Mouse (Mus musculus) MEL (cell line): ENCODE measurements around the gene Hsf5. TPM values are rescaled to one million over a fixed set of nuclear protein-coding genes. Genes with fewer than 3 reads are reported as not detected.

Experiments
- DNase-seq: peaks from one replicate; pipeline ENCODE4 v3.0.0; 2011; ENCODE audit warnings: low read depth, low spot score
- H3K27ac ChIP-seq: 2 replicates; pipeline ENCODE4 v1.5.1; 2012; ENCODE audit warnings: low read depth, mild to moderate bottlenecking, control low read depth, low read length, moderate library complexity; ENCODE audit not compliant: control insufficient read depth
- H3K27me3 ChIP-seq, 2 experiments: fragments of 150-350 bp in 1 of 2; sonication (generic) in 1 of 2; 2 replicates each; pipeline ENCODE4 v1.6.1; 2012; ENCODE audit warnings: low read length in 2 of 2, mild to moderate bottlenecking in 2 of 2, improper control_type of control experiment in 1 of 2, moderate library complexity in 1 of 2; ENCODE audit not compliant: insufficient read depth in 2 of 2, control insufficient read depth in 1 of 2
- H3K36me3 ChIP-seq, 2 experiments: 2 replicates each; pipeline ENCODE4 v1.6.1; 2012 to 2014; ENCODE audit warnings: low read length in 2 of 2, improper control_type of control experiment in 1 of 2, inconsistent platforms in 1 of 2, mild to moderate bottlenecking in 1 of 2; ENCODE audit not compliant: insufficient read depth in 2 of 2, control insufficient read depth in 1 of 2
- H3K4me1 ChIP-seq, 2 experiments: fragments of 150-350 bp in 1 of 2; sonication (generic) in 1 of 2; 2 replicates each; pipeline ENCODE4 v1.6.1; 2012; ENCODE audit warnings: low read length in 2 of 2, improper control_type of control experiment in 1 of 2, mild to moderate bottlenecking in 1 of 2; ENCODE audit not compliant: insufficient read depth in 2 of 2, control insufficient read depth in 1 of 2
- H3K4me3 ChIP-seq, 2 experiments: fragments of 150-350 bp in 1 of 2; sonication (generic) in 1 of 2; 2 replicates each; pipeline ENCODE4 v1.5.1; 2012; ENCODE audit warnings: low read depth in 2 of 2, low read length in 2 of 2, mild to moderate bottlenecking in 2 of 2, moderate library complexity in 2 of 2, control low read depth in 1 of 2, improper control_type of control experiment in 1 of 2; ENCODE audit not compliant: control insufficient read depth in 1 of 2, insufficient read depth in 1 of 2
- H3K79me2 ChIP-seq: 2 replicates; pipeline ENCODE4 v1.6.1; 2012; ENCODE audit warnings: mild to moderate bottlenecking, low read length, moderate library complexity; ENCODE audit not compliant: control insufficient read depth, poor library complexity, insufficient read depth
- H3K9ac ChIP-seq: 2 replicates; pipeline ENCODE4 v1.6.1; 2012; ENCODE audit warnings: low read depth, mild to moderate bottlenecking, control low read depth, low read length, moderate library complexity; ENCODE audit not compliant: control insufficient read depth, poor library complexity, severe bottlenecking
- H3K9me3 ChIP-seq: fragments of 150-350 bp; sonication (generic); replicated peaks from 2 replicates; pipeline ENCODE4 v1.6.1; 2012; ENCODE audit warnings: mild to moderate bottlenecking, low read length, improper control_type of control experiment, moderate library complexity; ENCODE audit not compliant: insufficient read depth
- BHLHE40 ChIP-seq: IDR thresholded peaks from 2 replicates; pipeline ENCODE4 v1.6.1; 2012; ENCODE audit warnings: low read depth, mild to moderate bottlenecking, inconsistent platforms, low read length, improper control_type of control experiment, borderline replicate concordance
- CHD2 ChIP-seq: IDR thresholded peaks from 2 replicates; pipeline ENCODE4 v1.6.1; 2011; ENCODE audit warnings: low read length, improper control_type of control experiment
- CTCF ChIP-seq, 3 experiments: IDR thresholded peaks in 2 of 3; conservative IDR thresholded peaks in 1 of 3; 2 replicates each; pipeline ENCODE4 v1.5.1; 2011 to 2012; ENCODE audit warnings: low read length in 3 of 3, low read depth in 2 of 3, mild to moderate bottlenecking in 2 of 3, improper control_type of control experiment in 1 of 3, inconsistent platforms in 1 of 3, mixed read lengths in 1 of 3, moderate library complexity in 1 of 3; ENCODE audit not compliant: control insufficient read depth in 1 of 3, insufficient read depth in 1 of 3, poor library complexity in 1 of 3, severe bottlenecking in 1 of 3
- E2F4 ChIP-seq: IDR thresholded peaks from 2 replicates; pipeline ENCODE4 v1.6.1; 2011; ENCODE audit warnings: low read depth, low read length, improper control_type of control experiment, borderline replicate concordance
- ELF1 ChIP-seq: IDR thresholded peaks from 2 replicates; pipeline ENCODE4 v1.6.1; 2014; ENCODE audit warnings: low read depth, mild to moderate bottlenecking, inconsistent platforms, low read length, improper control_type of control experiment, moderate library complexity
- ETS1 ChIP-seq: IDR thresholded peaks from 2 replicates; pipeline ENCODE4 v1.6.1; 2012; ENCODE audit warnings: low read depth, mild to moderate bottlenecking, inconsistent platforms, low read length, improper control_type of control experiment, moderate library complexity
- GABPA ChIP-seq: IDR thresholded peaks from 2 replicates; pipeline ENCODE4 v1.6.1; 2012; ENCODE audit warnings: low read depth, mild to moderate bottlenecking, inconsistent platforms, low read length, improper control_type of control experiment, moderate library complexity
- GATA1 ChIP-seq: IDR thresholded peaks from 2 replicates; pipeline ENCODE4 v1.6.1; 2011; ENCODE audit warnings: low read depth, low read length, improper control_type of control experiment
- HCFC1 ChIP-seq: IDR thresholded peaks from 2 replicates; pipeline ENCODE4 v1.6.1; 2012; ENCODE audit warnings: low read depth, mild to moderate bottlenecking, inconsistent platforms, low read length, improper control_type of control experiment, moderate library complexity
- KAT2A ChIP-seq: conservative IDR thresholded peaks from 2 replicates; pipeline ENCODE4 v1.6.1; 2012; ENCODE audit warnings: low read depth, low read length, improper control_type of control experiment, inconsistent platforms
- MAFK ChIP-seq: IDR thresholded peaks from 2 replicates; pipeline ENCODE4 v1.6.1; 2011; ENCODE audit warnings: low read depth, mild to moderate bottlenecking, low read length, improper control_type of control experiment, borderline replicate concordance
- MAZ ChIP-seq: IDR thresholded peaks from 2 replicates; pipeline ENCODE4 v1.6.1; 2012; ENCODE audit warnings: low read depth, mild to moderate bottlenecking, inconsistent platforms, low read length, improper control_type of control experiment
- MEF2A ChIP-seq: IDR thresholded peaks from 2 replicates; pipeline ENCODE4 v1.6.1; 2014; ENCODE audit warnings: low read depth, mild to moderate bottlenecking, inconsistent platforms, low read length, improper control_type of control experiment; ENCODE audit not compliant: poor library complexity, insufficient replicate concordance, severe bottlenecking; ENCODE audit errors: extremely low read depth
- MXI1 ChIP-seq: IDR thresholded peaks from 2 replicates; pipeline ENCODE4 v1.6.1; 2011; ENCODE audit warnings: mild to moderate bottlenecking, low read depth, low read length, improper control_type of control experiment
- MYB ChIP-seq: IDR thresholded peaks from 2 replicates; pipeline ENCODE4 v1.6.1; 2011; ENCODE audit warnings: mild to moderate bottlenecking, low read depth, low read length, improper control_type of control experiment
- NELFE ChIP-seq: IDR thresholded peaks from 2 replicates; pipeline ENCODE4 v1.6.1; 2011; ENCODE audit warnings: low read depth, low read length, improper control_type of control experiment
- NRF1 ChIP-seq: IDR thresholded peaks from 2 replicates; pipeline ENCODE4 v1.6.1; 2014; ENCODE audit warnings: low read depth, mild to moderate bottlenecking, inconsistent platforms, low read length, improper control_type of control experiment, moderate library complexity; ENCODE audit not compliant: poor library complexity, insufficient read depth, severe bottlenecking
- POLR2A ChIP-seq, 2 experiments: IDR thresholded peaks; 2 replicates each; pipeline ENCODE4 v1.6.1; 2011 to 2012; ENCODE audit warnings: low read length in 2 of 2, mild to moderate bottlenecking in 2 of 2, control low read depth in 1 of 2, improper control_type of control experiment in 1 of 2, low read depth in 1 of 2, moderate library complexity in 1 of 2; ENCODE audit not compliant: control insufficient read depth in 1 of 2, insufficient read depth in 1 of 2, poor library complexity in 1 of 2
- POLR2AphosphoS2 ChIP-seq: IDR thresholded peaks from 2 replicates; pipeline ENCODE4 v1.6.1; 2011; ENCODE audit warnings: low read length, improper control_type of control experiment
- SMC3 ChIP-seq: IDR thresholded peaks from 2 replicates; pipeline ENCODE4 v1.6.1; 2011; ENCODE audit warnings: low read depth, low read length, improper control_type of control experiment
- UBTF ChIP-seq: IDR thresholded peaks from 2 replicates; pipeline ENCODE4 v1.6.1; 2012; ENCODE audit warnings: low read depth, mild to moderate bottlenecking, inconsistent platforms, low read length, improper control_type of control experiment, moderate library complexity, borderline replicate concordance; ENCODE audit not compliant: insufficient read depth
- USF2 ChIP-seq, 2 experiments: IDR thresholded peaks; 2 replicates each; pipeline ENCODE4 v1.6.1; 2011 to 2012; ENCODE audit warnings: improper control_type of control experiment in 2 of 2, low read length in 2 of 2, borderline replicate concordance in 1 of 2, inconsistent platforms in 1 of 2, low read depth in 1 of 2, mild to moderate bottlenecking in 1 of 2; ENCODE audit not compliant: insufficient read depth in 1 of 2
- ZC3H11A ChIP-seq: IDR thresholded peaks from 2 replicates; pipeline ENCODE4 v1.6.1; 2012; ENCODE audit warnings: low read depth, mild to moderate bottlenecking, inconsistent platforms, low read length, improper control_type of control experiment
- ZKSCAN1 ChIP-seq: IDR thresholded peaks from 2 replicates; pipeline ENCODE4 v1.6.1; 2012; ENCODE audit warnings: low read depth, mild to moderate bottlenecking, inconsistent platforms, low read length, improper control_type of control experiment, moderate library complexity
- ZMIZ1 ChIP-seq: IDR thresholded peaks from 2 replicates; pipeline ENCODE4 v1.6.1; 2012; ENCODE audit warnings: low read depth, mild to moderate bottlenecking, inconsistent platforms, low read length, improper control_type of control experiment, moderate library complexity
- ZNF384 ChIP-seq: IDR thresholded peaks from 2 replicates; pipeline ENCODE4 v1.6.1; 2012; ENCODE audit warnings: low read depth, mild to moderate bottlenecking, inconsistent platforms, low read length, improper control_type of control experiment
- polyA plus RNA-seq, 2 experiments: library from polyadenylated mRNA; stranded (reverse) in 1 of 2; unstranded in 1 of 2; fragments of >175 nt in 1 of 2; fragments of >200 nt in 1 of 2; gene quantifications; 2 replicates each; pipeline versions ENCODE4 v1.2.1 to v1.2.4; 2012; ENCODE audit warnings: low replicate concordance in 2 of 2, low read depth in 1 of 2; ENCODE audit not compliant: insufficient read length in 2 of 2, insufficient read depth in 1 of 2, missing spikeins in 1 of 2
- total RNA-seq: library from RNA; depleted of rRNA; stranded (reverse); fragments of 300-350 nt; gene quantifications from 2 replicates; pipeline ENCODE4 v1.2.3, GENCODE M21; 2012

Hsf5 gene
- total and polyA plus RNA-seq, 3 experiments: 0.03 TPM; not detected in 2

DNA sequence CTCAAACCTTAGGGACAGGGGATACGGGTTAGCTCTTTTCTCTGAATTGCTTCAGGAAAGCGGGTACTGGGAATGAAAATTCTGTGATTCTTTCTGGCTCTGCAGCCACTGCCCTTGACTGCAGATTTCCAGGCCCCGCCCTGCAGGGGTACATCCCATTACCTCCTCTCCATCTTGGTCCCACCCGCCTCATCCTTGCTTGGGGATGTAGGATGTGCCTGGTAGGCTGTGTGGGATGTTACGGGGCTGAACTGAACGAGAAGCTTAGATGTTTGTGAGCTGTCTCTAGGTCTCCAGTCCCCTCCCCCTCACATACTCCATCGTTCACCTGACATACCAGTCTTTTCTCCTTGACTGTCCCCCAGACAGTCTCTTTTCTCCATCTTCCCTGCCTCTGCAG is 21.0 kb upstream of the Hsf5 start:
- Histone ChIP-seq H3K9me3 (no peaks in the 10 kb centered on the region), H3K27me3 (no peaks in the 10 kb centered on the region), H3K4me3 (no peak overlapping the region), H3K27ac (no peak overlapping the region), H3K9ac (no peak overlapping the region), H3K79me2 (peaks cover 21% of the 10 kb centered on the region), H3K4me1 (peaks cover 0 to 11% of the 10 kb centered on the region in 2 experiments; a peak in 3 of 4 replicates), H3K36me3 (peaks cover 2 to 7% of the 10 kb centered on the region in 2 experiments)
- TF ChIP-seq GABPA (no peak), CHD2 (no peak), MXI1 (no peak), ZC3H11A (no peak), UBTF (no peak), SMC3 (no peak), NELFE (no peak), ETS1 (no peak), ELF1 (no peak), NRF1 (no peak), MEF2A (no peak), ZMIZ1 (no peak), POLR2A (IDR thresholded peaks at IDR 0.05; ENCODE audit: control insufficient read depth in 1 of 2, insufficient read depth in 1 of 2, low read depth in 1 of 2, low read length in 2 of 2, poor library complexity in 1 of 2) (no peak), KAT2A (no peak), ZNF384 (no peak), BHLHE40 (no peak), ZKSCAN1 (no peak), POLR2AphosphoS2 (no peak)
- DNase-seq: no peak

DNA sequence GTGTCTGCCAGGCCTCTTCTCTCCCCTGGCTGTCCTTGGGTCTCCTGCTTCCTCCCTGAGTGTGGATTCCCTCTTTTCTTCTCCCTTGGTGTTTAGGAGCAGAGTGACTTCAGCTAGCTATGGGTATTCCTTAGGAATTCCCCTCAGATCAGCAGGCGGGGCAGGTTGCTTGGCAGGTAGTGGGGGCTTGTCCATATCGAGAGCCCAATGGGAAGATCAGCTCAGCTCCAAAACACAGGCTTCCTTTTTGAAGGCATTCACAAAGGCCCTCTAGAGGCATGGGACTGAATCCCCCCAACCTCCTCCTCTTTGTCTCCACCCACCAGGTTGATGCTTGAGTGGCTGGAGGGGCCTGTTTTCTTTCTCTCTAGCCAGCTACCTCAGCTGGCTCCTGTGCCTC is 20.5 kb upstream of the Hsf5 start:
- no peak for DNase-seq
- Histone ChIP-seq H3K27me3 (no peaks in the 10 kb centered on the region), H3K79me2 (peaks cover 15% of the 10 kb centered on the region), H3K4me3 (no peak overlapping the region), H3K27ac (no peak overlapping the region), H3K9me3 (no peaks in the 10 kb centered on the region), H3K4me1 (peaks cover 0 to 11% of the 10 kb centered on the region in 2 experiments; a peak in 3 of 4 replicates), H3K9ac (no peak overlapping the region)
- TF ChIP-seq E2F4 (no peak), MAFK (no peak), MYB (no peak), NELFE (no peak), USF2 (IDR thresholded peaks at IDR 0.05; ENCODE audit: borderline replicate concordance in 1 of 2, insufficient read depth in 1 of 2, low read depth in 1 of 2, low read length in 2 of 2) (no peak), ZKSCAN1 (no peak), MAZ (no peak), BHLHE40 (no peak), GATA1 (no peak), HCFC1 (no peak), KAT2A (no peak), CTCF (IDR thresholded peaks at IDR 0.05 in 2 of 3, conservative IDR thresholded peaks at IDR 0.05 in 1 of 3; ENCODE audit: control insufficient read depth in 1 of 3, insufficient read depth in 1 of 3, low read depth in 2 of 3, low read length in 3 of 3, poor library complexity in 1 of 3, severe bottlenecking in 1 of 3) (no peak), GABPA (no peak), ETS1 (no peak)
- TF ChIP-seq, all 39 proteins: peak for 0
- H3K36me3 ChIP-seq: peaks cover 2 to 7% of the 10 kb centered on the region in 2 experiments
